Mouse (Mus musculus) ZHBTc4 (cell line): Measurements from ENCODE around the gene Drap1.
A peak's percentile ranks its signal among the peaks of the same experiment; 100 is the strongest.

ENCODE experiments used
- DNase-seq: peaks from one replicate; pipeline ENCODE4 v3.0.0-alpha.2; 2011; ENCODE audit warnings: low read depth, low spot score

Drap1 gene

DNA sequence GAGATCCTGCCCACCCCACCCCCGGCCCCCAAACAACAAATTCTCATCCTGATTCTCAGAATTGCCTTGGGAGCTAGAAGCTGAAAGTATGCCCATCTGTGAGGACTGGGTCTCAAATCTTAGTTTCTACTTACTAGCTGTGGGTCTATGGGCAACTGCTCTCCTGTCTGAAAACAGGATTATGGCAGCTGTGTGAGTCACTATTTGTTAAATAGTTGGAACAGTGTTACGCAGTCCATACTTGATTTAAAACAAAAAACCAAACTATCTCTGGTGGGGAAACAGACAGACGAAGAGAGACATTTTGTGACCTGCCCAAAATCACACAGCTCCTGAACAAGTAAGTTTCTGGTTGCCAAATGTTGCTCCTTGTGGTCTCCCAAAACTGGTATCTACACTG lies 24.9 kb upstream of the Drap1 start:
- no peak for DNase-seq

- DNase-seq, result peak; percentile 29
Measured at GRCm38 (mm10) chr19:5448354-5449150, 23.8 kb upstream of the Drap1 start.

GRCm38 (mm10) chr19:5447515-5448353 lies 23.0 kb upstream of the Drap1 start, which contains the start of gene Fosl1:
Fosl1 (plus strand) TSS chr19:5447547.
- DNase-seq, result peak; percentile 85

DNA sequence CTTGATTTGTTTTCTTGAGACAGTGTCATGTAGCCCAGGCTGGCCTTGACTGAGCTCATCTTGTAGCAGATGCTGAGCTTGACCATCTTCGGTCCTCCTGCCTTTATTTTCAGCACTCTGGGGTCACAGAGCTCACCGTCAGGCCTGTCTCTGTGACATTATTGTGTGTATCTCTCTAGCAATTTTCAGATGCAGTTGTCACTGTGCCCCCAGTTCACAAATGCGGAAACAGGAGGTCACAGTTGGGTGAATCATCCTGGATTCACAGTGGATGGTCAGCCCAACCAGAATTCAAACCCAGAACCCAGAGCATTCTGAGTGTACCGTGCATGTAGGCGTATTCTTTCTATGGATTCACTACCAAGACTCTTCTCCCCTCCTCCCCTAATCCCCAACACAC lies 21.0 kb upstream of the Drap1 start:
- no peak for DNase-seq

DNA sequence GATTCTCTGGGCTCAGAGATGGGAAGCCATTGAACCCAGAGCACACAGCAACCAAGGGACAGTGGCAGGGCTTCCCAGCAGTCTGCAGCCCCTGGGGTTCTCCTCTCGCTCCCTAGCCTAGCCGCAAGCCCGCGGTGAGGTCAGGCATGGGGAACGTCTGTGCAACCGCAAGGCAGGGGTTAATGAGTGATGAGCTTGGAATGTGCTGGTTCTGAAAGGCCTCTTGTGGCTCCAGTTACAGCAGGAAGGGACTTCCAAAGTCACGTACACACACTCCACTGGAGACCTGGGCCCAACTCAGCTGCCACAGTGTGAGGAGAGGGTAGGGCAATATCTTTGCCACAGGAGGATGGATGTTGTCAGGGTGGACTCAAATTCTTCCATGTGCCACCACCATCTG lies 20.2 kb upstream of the Drap1 start:
- DNase-seq, result peak; percentile 20

GRCm38 (mm10) chr19:5444371-5444908 lies 19.7 kb upstream of the Drap1 start:
- no peak for DNase-seq

- no peak for DNase-seq
Measured at GRCm38 (mm10) chr19:5433951-5434350, 9.2 kb upstream of the Drap1 start.

- peak; percentile 53 for DNase-seq
Measured at GRCm38 (mm10) chr19:5432992-5433852, 8.4 kb upstream of the Drap1 start.

GRCm38 (mm10) chr19:5431911-5432464 lies 7.2 kb upstream of the Drap1 start:
- no peak for DNase-seq

- no peak for DNase-seq
Measured at GRCm38 (mm10) chr19:5430408-5430807, 5.6 kb upstream of the Drap1 start.

DNA sequence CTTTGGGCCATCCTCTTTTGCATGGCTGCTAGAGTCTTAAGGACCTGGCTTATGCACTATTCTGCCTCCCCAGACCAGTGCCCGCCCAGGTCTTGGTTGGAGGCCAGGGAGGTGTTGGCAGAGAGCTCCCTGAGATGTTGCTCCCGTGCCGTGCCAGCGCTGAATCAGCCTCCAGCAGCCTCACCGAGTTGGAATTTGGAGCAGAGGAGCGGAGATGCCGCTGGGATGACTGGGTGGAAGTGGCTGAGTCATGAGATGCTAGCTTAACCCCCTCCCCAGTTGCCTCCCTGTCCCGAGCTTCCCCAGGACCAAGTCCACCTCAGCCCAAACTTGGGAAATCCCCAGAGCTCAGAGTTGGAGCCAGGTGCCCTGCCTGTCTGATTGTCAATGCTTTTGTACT lies 5.0 kb upstream of the Drap1 start:
- no peak for DNase-seq

DNA sequence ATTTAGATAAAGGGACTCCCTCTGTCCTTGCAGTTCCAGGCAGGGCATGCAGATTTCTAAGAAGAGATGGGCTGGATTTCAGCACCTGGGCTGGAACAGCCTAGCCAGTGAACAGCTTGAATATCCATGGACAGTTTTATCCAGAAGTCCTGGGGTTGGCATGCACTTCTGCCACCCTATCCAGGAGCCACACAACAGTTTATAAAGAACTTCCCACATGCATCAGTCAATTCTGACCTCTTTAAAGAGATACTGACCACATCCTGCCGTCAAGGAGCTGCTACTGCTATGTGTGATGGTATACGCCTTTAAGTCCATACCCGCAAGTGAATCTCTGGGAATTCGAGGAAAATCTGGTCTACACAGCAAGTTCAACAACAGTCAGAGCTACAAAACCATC lies 4.4 kb upstream of the Drap1 start:
- DNase-seq, result no peak

GRCm38 (mm10) chr19:5428083-5428482 lies 3.3 kb upstream of the Drap1 start:
- peak; percentile 40 for DNase-seq

DNA sequence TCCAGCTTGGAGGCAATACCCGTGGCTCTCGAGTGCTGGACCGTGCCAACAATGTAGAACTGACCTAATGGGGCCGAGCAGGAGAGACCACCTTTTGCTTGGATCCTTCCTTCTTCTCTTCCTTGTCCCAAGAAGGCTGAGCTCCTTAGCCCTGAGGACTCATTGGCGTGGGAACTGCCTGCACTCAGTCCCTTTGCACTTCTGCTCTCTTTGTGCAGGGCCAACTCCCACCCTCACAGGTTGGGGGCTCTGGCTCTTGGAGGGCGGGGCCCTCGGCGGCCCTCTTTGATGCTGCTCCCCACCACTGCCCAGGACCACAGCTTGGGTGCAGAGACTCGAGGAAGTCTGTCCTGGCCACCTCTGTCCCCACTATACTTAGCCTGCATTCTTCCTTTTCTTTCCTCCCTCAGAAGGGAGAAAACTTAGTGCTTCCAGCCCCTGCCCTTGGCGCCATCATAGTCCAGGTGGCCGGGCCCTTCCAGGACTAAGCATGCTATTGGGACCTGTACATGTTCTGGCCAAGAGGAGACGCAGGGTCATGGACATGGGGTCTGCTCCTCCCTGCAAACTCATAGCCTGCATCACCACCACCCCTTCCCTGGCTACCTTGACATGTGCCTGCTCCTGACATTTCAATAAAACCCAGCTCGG lies 2.0 kb upstream of the Drap1 start:
- no peak for DNase-seq

- DNase-seq, result no peak
Measured at GRCm38 (mm10) chr19:5425906-5426565, 1.3 kb upstream of the Drap1 start.

GRCm38 (mm10) chr19:5424092-5424781 lies 542 bp downstream of the Drap1 start:
- peak; percentile 82 for DNase-seq

DNA sequence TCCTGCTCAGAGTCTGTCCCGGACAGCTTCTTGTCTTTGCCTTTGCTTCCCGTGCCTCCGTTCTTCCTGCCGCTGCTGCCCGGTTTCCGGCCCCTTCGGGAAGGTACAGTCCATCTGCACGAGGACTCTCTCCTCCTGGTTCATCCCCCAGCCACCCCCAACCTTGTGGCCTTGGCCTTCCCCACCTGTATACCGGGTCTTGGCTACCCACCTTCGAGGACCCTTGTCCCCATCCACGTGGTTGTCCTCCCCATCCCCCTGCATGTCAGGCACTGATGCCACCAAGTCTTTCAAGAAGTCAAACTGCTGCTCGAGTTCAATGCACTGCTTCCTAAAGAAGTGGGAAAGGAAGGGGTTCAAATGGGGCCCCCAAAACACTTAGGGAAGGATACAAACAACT lies 1.2 kb downstream of the Drap1 start:
- DNase-seq, result no peak

DNA sequence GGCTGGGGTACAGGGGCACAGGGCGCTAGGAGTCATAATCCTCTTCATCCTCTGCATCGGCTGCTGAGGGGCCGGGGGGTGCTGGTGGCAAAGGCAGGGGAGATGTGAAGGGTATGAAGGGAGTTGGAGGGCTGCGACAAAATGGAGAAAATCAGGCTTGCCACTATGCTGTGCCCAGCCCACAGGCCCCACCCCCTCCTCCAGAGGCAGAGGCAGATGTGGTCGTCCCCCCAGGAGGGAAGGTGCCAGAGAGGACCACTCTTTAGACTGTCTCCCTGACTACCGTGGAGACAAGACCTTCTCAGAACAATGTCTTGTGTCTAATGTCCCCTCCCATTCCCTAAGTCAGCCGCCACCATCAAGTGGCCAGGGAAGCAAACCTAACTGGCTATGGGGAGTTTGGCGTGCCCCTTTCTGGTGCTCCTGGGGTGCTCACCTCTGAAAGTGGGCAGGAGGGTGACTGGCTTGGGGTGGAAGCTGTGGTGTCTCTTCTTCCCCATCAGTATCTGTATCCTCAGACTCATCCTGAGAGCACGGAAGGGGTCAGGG lies 1.8 kb downstream of the Drap1 start:
- no peak for DNase-seq

DNA sequence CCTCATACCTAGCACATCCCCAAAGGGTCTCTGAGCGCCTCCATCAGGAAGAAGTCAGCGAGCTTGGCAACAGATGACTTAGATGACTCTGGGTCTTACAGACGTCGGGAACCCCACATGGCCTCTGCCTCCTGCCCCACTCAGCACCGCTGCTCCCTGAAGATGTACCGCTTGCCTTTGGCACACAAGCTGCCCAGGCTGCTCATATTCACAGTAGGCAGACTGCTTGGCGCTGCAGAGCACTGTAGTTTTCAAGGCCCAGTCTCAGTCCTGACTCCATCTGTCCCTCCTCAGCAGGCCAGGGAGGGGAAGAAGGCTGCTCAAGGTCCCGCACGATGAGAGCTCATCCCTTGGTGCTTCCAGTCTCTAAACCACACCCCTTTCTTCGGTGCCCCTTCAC lies 2.5 kb downstream of the Drap1 start:
- DNase-seq, result no peak
